Mouse (Mus musculus) midbrain, postnatal 0 days (tissue): ENCODE measurements at regions not wholly inside any gene's neighbourhood (a gene's known extent, or its start where the extent isn't known, plus 50 kb on each side); places are given as distances from the start of the nearest gene placed in this dataset.

ENCODE experiments used
- ATAC-seq: fragments of 200-750 bp; cut with Nextera tagmentation; 2 replicates; pipeline ENCODE4 v1.8.0; 2017; ENCODE audit warnings: moderate number of reproducible peaks, mild to moderate bottlenecking, moderate TSS enrichment, moderate library complexity; ENCODE audit not compliant: low FRiP score
- DNase-seq: peaks from one replicate; pipeline ENCODE4 v3.0.0-alpha.2; 2015; ENCODE audit warnings: low spot score
- H3K27ac ChIP-seq: fragments of 300-500 bp; sonication (generic); 2 replicates; pipeline ENCODE4 v1.5.1; 2014; ENCODE audit warnings: low read depth, mild to moderate bottlenecking, low read length, mixed read lengths
- H3K27me3 ChIP-seq: fragments of 300-500 bp; sonication (generic); 2 replicates; pipeline ENCODE4 v1.6.1; 2014; ENCODE audit warnings: low read length, control low read depth, mixed read lengths; ENCODE audit not compliant: insufficient read depth
- H3K36me3 ChIP-seq: fragments of 300-500 bp; sonication (generic); 2 replicates; pipeline ENCODE4 v1.6.1; 2014; ENCODE audit warnings: low read length, control low read depth, mixed read lengths; ENCODE audit not compliant: insufficient read depth
- H3K4me1 ChIP-seq: fragments of 300-500 bp; sonication (generic); 2 replicates; pipeline ENCODE4 v1.6.1; 2014; ENCODE audit warnings: mild to moderate bottlenecking, control low read depth, antibody characterized with exemption, low read length, mixed read lengths; ENCODE audit not compliant: insufficient read depth
- H3K4me2 ChIP-seq: fragments of 300-500 bp; sonication (generic); 2 replicates; pipeline ENCODE4 v1.6.1; 2014; ENCODE audit warnings: low read depth, mild to moderate bottlenecking, low read length, mixed read lengths; ENCODE audit not compliant: poor library complexity, severe bottlenecking
- H3K4me3 ChIP-seq: fragments of 300-500 bp; sonication (generic); 2 replicates; pipeline ENCODE4 v1.5.1; 2014; ENCODE audit warnings: low read depth, mild to moderate bottlenecking, low read length, moderate library complexity
- H3K9ac ChIP-seq: fragments of 300-500 bp; sonication (generic); replicated peaks from 2 replicates; pipeline ENCODE4 v1.6.1; 2014; ENCODE audit warnings: mild to moderate bottlenecking, low read length, moderate library complexity, mixed read lengths; ENCODE audit not compliant: poor library complexity, severe bottlenecking
- H3K9me3 ChIP-seq: fragments of 300-500 bp; sonication (generic); 2 replicates; pipeline ENCODE4 v1.6.1; 2016; ENCODE audit warnings: low read length, control low read depth
- CTCF ChIP-seq: IDR thresholded peaks from 2 replicates; pipeline ENCODE4 v1.5.1; 2016; ENCODE audit warnings: antibody characterized with exemption, mild to moderate bottlenecking
- WGBS: fragments of 180-500 bp; shearing (Covaris S2); extraction: QIAGEN DNeasy Blood & Tissue Kit; methylation state at CpG from one replicate; pipeline ENCODE4 v1.1.7; 2014; 5-methylcytosine and 5-hydroxymethylcytosine counted together

GRCm38 (mm10) chr6:107237692-107238091 lies 291.9 kb upstream of the Lrrn1 start:
- no peak overlapping the region for H3K4me2 ChIP-seq
- H3K9me3 ChIP-seq: no peaks in the 10 kb centered on the region
- WGBS: 70% methylated on average over 3 of the region's 3 CpGs
- no peak for ATAC-seq
- H3K27me3 ChIP-seq: no peaks in the 10 kb centered on the region
- no peak for DNase-seq
- no peak overlapping the region for H3K4me3 ChIP-seq
- no peaks in the 10 kb centered on the region for H3K4me1 ChIP-seq
- TF ChIP-seq CTCF: no peak
- H3K9ac ChIP-seq: no peak overlapping the region
- H3K27ac ChIP-seq: no peak overlapping the region
- H3K36me3 ChIP-seq: no peaks in the 10 kb centered on the region

- ATAC-seq: no peak
- Histone ChIP-seq H3K27me3 (no peaks in the 10 kb centered on the region), H3K9me3 (no peaks in the 10 kb centered on the region), H3K4me3 (no peak overlapping the region), H3K4me2 (no peak overlapping the region), H3K4me1 (no peaks in the 10 kb centered on the region), H3K9ac (no peak overlapping the region), H3K36me3 (no peaks in the 10 kb centered on the region), H3K27ac (no peak overlapping the region)
- WGBS: 90% methylated on average over 3 of the region's 3 CpGs
- DNase-seq: peak; percentile 15
- no peak for TF ChIP-seq CTCF
Measured at GRCm38 (mm10) chr6:107243981-107244380, 285.6 kb upstream of the Lrrn1 start.

GRCm38 (mm10) chr6:107280348-107280747 lies 249.2 kb upstream of the Lrrn1 start:
- H3K9ac ChIP-seq: no peak overlapping the region
- no peaks in the 10 kb centered on the region for H3K36me3 ChIP-seq
- DNase-seq (no peak), ATAC-seq (no peak)
- H3K9me3 ChIP-seq: no peaks in the 10 kb centered on the region
- no peaks in the 10 kb centered on the region for H3K27me3 ChIP-seq
- no peak overlapping the region for H3K27ac ChIP-seq
- WGBS: 92% methylated on average over 15 of the region's 15 CpGs
- H3K4me2 ChIP-seq: no peak overlapping the region
- no peak overlapping the region for H3K4me3 ChIP-seq
- H3K4me1 ChIP-seq: no peaks in the 10 kb centered on the region
- TF ChIP-seq CTCF: no peak

GRCm38 (mm10) chr6:107290850-107291249 lies 238.7 kb upstream of the Lrrn1 start:
- no peak for TF ChIP-seq CTCF
- Histone ChIP-seq H3K9ac (no peak overlapping the region), H3K4me3 (no peak overlapping the region), H3K4me2 (no peak overlapping the region), H3K4me1 (no peaks in the 10 kb centered on the region), H3K9me3 (no peaks in the 10 kb centered on the region), H3K27ac (no peak overlapping the region), H3K27me3 (no peaks in the 10 kb centered on the region), H3K36me3 (no peaks in the 10 kb centered on the region)
- peak; percentile 52 for DNase-seq
- WGBS: 62% methylated on average over 3 of the region's 3 CpGs
- no peak for ATAC-seq

GRCm38 (mm10) chr6:107303676-107304369 lies 225.7 kb upstream of the Lrrn1 start:
- DNase-seq (peak; percentile 69), ATAC-seq (no peak; the same call in 1 of the 2 replicates)
- Histone ChIP-seq H3K27me3 (no peaks in the 10 kb centered on the region), H3K36me3 (no peaks in the 10 kb centered on the region), H3K4me2 (no peak overlapping the region), H3K4me1 (no peaks in the 10 kb centered on the region), H3K27ac (no peak overlapping the region), H3K9me3 (no peaks in the 10 kb centered on the region), H3K4me3 (no peak overlapping the region), H3K9ac (no peak overlapping the region)
- 54% methylated on average over 1 of the region's 1 CpGs for WGBS
- no peak for TF ChIP-seq CTCF

GRCm38 (mm10) chr6:107319565-107319964 lies 210.0 kb upstream of the Lrrn1 start:
- ATAC-seq: no peak
- Histone ChIP-seq H3K4me1 (no peaks in the 10 kb centered on the region), H3K4me2 (no peak overlapping the region), H3K36me3 (no peaks in the 10 kb centered on the region), H3K9ac (no peak overlapping the region), H3K4me3 (no peak overlapping the region), H3K27ac (no peak overlapping the region), H3K27me3 (no peaks in the 10 kb centered on the region), H3K9me3 (no peaks in the 10 kb centered on the region)
- TF ChIP-seq CTCF: no peak
- DNase-seq: no peak
- WGBS: 88% methylated on average over 1 of the region's 1 CpGs
